Mouse (Mus musculus): ENCODE data around the gene Gpsm1. TPM values are rescaled to one million over a fixed set of nuclear protein-coding genes. Genes with fewer than 3 reads are reported as not detected.
A peak's percentile ranks its signal among the peaks of the same experiment; 100 is the strongest.

Gpsm1 gene
- total RNA-seq, 4 experiments from 2014 or later = 44.1 to 48.7 (median 45.6) TPM

DNA sequence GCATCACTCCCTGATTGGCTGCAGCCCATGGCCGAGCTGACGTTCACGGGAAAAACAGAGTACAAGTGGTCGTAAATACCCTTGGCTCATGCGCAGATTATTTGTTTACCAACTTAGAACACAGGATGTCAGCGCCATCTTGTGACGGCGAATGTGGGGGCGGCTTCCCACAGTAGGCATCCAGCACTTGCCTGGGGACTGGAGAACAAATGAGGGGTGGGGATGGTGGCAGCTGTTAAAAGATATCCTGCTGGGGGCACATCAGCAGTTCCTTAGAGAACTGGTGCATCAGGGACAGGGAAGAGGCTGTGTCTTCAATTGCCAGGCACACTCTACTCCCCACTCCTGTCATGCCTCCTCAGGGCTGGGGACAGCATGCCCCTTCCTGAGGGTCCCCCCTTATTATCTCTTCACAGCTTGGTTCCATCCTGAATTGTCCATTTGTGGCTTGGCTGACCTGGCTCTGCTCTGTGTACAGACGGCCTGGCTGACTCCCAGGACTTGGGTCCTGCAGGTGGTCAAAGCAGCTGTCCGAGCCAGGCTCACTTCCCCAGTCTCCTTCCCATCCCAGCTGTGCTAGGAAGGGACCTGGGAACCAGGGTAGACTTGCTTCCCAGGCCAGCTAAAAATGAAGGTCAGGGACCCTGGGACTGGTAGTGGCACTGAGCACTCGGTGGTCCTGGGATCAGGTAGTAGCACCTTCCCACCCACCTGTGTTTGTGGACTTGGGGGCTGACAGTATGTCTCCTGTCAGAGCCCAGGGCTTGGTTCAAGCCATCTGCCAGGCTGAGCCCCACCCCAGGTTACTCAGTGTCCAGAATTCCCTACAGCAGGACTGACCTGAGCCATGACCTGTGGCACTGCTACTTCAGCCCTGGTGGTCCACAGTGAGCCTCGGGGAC, 23.2 kb downstream of the Gpsm1 start:
- no peak for DNase-seq (ENCODE audit: low spot score in 2 of 2)

DNA sequence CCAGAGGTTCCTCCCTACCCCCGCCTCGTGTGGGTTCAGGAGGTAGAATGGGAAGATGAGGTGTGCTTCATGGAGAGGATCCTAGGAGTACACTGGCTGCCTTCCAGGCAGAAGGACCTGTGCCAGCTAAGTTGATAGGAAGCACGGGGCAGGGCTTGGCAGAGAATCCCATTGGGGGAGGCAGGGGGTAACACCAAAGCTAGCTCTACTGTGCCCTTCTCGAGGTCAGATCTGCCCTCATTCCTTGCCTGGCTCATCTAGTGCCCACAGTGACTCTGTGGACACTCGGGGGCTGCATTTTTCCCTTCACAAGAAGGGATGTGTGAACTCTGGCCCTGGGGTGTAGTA, 23.9 kb downstream of the Gpsm1 start:
- DNase-seq (ENCODE audit: low spot score in 2 of 2) = no peak

DNA sequence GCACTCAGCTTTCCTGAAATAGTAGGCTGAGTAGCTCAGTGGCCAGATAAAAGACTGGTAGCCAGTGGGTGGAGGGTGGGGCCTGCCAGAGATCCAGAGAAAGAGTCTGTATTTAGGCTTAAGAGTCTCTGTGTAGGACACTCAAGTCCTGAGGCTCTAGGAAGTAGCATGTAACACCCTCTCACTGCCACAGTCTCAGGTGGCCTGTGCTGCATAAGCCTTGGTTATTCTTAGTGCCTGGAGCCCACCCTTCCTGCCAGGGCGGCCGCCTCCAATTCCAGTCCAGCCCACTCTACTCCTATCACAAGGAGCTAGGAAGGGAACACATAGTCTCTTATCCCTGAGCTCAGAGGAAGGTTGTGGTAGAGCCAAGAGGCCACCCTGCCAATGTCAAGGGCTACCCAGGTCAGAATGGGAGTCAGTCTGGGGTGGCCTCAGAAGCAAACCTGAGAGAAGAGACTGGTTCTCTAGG, 26.2 kb downstream of the Gpsm1 start:
- DNase-seq (ENCODE audit: low spot score in 2 of 2) = no peak

DNA sequence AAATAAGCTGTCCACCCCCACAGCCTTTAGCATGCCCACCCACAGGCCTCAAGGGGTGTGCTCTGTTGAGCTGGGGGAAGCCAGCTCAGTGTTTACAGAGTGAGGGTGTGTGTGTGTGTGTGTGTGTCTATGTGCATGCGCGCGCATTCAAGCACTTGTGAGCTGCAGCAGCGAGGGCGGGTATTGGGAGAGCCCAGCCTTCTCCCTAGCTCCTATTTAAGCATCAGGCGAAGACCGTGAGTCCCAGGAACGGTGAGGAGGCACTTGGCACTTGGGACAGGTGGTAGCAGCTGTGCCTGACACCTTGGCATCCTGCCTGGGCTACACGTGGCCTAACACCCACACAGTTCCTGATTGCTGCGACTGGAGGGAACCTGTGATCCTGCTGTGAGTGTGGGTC, 26.7 kb downstream of the Gpsm1 start:
- DNase-seq (ENCODE audit: low spot score in 2 of 2) = peak; percentile 61

- no peak for DNase-seq (ENCODE audit: low spot score in 2 of 2)
Observed at GRCm38 (mm10) chr2:26342609-26343490, 27.5 kb downstream of the Gpsm1 start.

DNA sequence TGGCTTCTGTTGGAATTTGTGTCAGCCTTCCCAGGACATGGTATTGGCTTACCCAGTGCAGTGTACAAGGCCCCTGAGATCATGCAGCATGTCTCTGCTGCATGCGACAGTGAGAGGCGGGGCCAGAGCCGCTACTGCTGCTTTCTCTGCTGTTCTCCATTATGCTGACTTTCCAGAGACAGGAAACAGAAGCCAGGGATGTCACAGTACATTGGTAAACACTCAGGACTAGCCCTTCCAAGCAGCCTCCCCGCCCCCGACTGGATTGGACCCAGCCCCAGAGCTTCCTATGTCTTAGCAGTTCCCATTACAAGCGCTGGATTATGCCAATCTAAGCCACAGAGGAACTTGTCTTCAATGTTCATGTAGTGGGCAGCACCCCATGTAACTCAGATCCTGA, 32.9 kb downstream of the Gpsm1 start:
- no peak for DNase-seq (ENCODE audit: low spot score in 2 of 2)

GRCm38 (mm10) chr2:26351358-26352290, 36.3 kb downstream of the Gpsm1 start, which contains the start of gene Dnlz:
TSS of gene Dnlz (minus strand) at chr2:26352110.
- peak; percentile 90 to 95 for DNase-seq (ENCODE audit: low spot score in 2 of 2)

GRCm38 (mm10) chr2:26352291-26352910, 37.1 kb downstream of the Gpsm1 start:
- peak; percentile 22 to 44 for DNase-seq (ENCODE audit: low spot score in 2 of 2)

DNA sequence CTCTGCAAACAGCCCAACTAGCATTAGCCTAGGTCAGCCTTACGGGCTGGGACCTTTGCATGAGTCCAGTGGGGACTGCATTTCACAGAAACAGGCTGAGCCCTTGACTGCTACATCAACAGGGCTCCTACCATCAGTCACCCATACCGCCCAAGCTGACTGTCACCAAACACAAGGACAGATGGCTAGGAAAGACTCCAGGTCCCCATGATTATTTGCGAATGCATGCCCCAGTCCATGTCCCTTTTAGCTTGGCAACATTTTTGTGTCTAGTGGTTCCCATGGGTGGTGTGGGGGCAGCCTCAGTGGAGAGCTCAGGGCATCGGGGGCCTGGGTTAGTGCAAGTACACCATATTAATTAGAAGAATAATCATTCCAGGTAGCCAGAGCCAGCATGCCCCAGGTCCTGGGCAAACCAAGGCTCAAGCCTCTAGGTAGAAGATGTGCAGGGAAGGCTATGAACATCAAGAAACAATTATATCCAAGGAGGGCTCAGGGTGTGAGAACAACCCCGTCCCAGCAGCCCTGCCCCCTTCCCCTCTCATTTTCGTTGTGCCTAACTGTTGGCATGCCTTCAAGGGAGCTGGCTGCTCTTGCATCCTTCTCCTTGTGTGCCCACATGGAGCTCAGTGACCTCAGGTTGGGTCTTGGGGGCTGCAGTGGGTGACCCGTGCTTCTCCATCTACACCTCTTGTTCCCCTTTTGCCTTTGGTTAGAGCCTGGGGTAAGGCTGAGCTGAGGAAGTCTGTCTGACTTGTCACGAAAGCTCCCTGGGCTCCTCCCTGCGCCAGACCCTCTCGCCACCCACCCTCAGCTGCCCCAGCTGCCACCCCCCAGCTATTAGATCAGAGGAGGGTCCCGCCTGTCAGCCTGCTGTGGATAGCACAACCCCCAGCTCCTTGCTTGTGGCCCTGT, 38.0 kb downstream of the Gpsm1 start:
- peak in 1 of 2 experiments; percentile 29 for DNase-seq (ENCODE audit: low spot score in 2 of 2)

- DNase-seq (ENCODE audit: low spot score in 2 of 2) = no peak
Observed at GRCm38 (mm10) chr2:26354401-26354800, 39.1 kb downstream of the Gpsm1 start.

DNA sequence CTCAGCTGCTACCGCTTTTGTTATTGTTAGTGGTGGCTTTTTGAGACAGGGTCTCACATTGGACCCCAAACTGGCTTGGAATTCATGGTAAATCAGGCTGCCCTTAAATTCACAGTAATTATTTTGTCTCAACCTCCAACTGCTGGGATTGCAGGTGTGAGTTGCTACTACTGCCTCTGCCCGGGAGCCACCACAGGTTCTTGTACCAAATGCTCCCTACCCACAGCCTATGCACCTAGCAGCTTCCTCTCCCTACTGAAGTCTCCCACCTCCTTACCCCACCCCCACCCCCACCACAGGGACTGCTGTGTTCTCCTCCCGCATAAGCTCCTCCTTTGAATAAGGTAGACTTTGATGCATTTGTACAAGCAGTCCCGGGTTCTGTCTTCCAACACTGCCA, 40.9 kb downstream of the Gpsm1 start:
- DNase-seq (ENCODE audit: low spot score in 2 of 2) = no peak

GRCm38 (mm10) chr2:26356678-26357077, 41.4 kb downstream of the Gpsm1 start:
- no peak for DNase-seq (ENCODE audit: low spot score in 2 of 2)

DNA sequence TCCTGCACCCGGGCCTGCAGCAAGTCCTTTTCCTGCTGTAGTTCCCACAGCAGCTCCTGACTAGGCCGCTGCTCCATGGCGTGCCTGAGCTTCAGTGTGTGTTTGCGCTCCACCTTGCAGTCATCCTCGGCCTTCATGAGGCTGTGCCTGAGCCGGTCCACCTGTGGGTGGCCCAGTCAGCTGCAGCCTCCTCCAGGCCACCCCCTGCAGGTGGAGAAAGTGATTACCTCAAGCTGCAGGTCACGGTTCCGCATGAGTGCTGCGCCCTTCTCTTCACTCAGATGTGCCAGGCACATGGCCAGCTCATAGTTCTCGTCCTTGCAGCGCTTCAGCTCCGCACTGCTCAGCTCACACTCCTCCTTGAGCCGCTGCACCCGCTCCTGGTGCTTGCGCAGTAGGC, 42.2 kb downstream of the Gpsm1 start:
- DNase-seq (ENCODE audit: low spot score in 2 of 2) = no peak

- DNase-seq (ENCODE audit: low spot score in 2 of 2) = peak in 1 of 2 experiments; percentile 23
Observed at GRCm38 (mm10) chr2:26358667-26359320, 43.5 kb downstream of the Gpsm1 start.

DNA sequence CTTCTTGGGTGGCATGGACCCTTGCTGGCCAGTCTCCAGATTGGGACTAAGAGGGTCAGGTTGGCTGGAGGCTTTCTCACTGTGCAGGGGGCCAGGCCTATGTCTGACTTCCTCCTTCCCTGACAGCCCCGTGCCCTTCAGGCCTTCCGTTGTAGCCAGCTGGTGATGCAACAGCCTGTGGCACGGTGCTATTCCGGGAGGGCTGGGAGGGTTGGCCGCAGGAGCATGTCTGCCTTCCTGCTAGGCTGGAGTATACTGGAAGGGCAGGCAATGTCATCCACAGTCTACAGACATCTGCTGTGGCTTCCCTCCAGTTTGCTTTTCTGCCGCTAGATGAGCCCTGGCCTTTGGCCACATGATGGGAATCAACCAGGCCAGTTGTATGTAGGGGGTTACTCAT, 44.7 kb downstream of the Gpsm1 start:
- DNase-seq (ENCODE audit: low spot score in 2 of 2) = no peak

- no peak for DNase-seq (ENCODE audit: low spot score in 2 of 2)
Observed at GRCm38 (mm10) chr2:26360772-26361171, 45.5 kb downstream of the Gpsm1 start, which contains the start of gene Card9. TSS of gene Card9 (minus strand) at chr2:26360918.

- no peak for DNase-seq (ENCODE audit: low spot score in 2 of 2)
Observed at GRCm38 (mm10) chr2:26362991-26363390, 47.7 kb downstream of the Gpsm1 start.

GRCm38 (mm10) chr2:26363481-26363880, 48.2 kb downstream of the Gpsm1 start:
- DNase-seq (ENCODE audit: low spot score in 2 of 2) = no peak
